10 mouse cellular contexts compared by ENCODE assay signal in the genomic region with DNA sequence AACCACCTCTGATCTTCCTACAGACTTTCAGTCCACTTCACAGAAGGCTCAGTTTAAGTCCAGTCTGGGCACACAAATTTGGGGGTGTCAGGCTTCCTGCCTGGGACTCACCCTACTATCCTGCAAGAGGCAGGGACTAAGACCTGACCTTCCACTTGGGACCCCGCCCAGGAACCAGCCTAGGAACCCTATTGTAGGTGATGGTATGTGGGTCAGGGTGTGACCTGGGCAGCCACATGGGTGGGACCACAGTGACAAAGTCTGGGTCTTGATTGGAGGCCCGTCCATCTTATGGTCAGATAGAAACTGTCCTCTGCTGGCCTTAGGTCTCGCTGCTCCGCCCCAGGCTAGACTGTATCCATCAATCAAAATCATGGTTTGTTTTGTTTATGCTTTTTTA. TPM values are rescaled to one million over a fixed set of nuclear protein-coding genes. Genes with fewer than 3 reads are reported as not detected.
DNase-seq lines count a peak whose midpoint lies in the region; ATAC-seq and TF ChIP-seq lines count a peak whose summit lies in the region.
"Had no signal": no experiment of that assay in that cellular context is flagged by ENCODE, and none has a peak within 500 bp of the region (broad histone marks: within the 10 kb centered on the region; RNA-seq: fewer than 3 reads in every experiment).

No protein-coding gene starts in this region.

- no peak overlapping the region for H3K27ac ChIP-seq in hindbrain, embryonic 10.5 days
- no peak overlapping the region for H3K27ac ChIP-seq in hindbrain, embryonic 11.5 days (ENCODE audit: low read depth, low read length)
- H3K27ac ChIP-seq in bone marrow, adult 2 months (ENCODE audit: control insufficient read depth, insufficient read depth, low read depth, low read length, poor library complexity) = peak overlapping the region; percentile 82
- H3K27ac ChIP-seq in hindbrain, embryonic 13.5 days = no peak overlapping the region
- no peak overlapping the region for H3K27ac ChIP-seq in midbrain, embryonic 13.5 days

- H3K27me3 ChIP-seq in hindbrain, embryonic 10.5 days (ENCODE audit: insufficient read depth, poor library complexity, severe bottlenecking) = peaks cover 56% of the 10 kb centered on the region
- H3K27me3 ChIP-seq in hindbrain, embryonic 11.5 days (ENCODE audit: control insufficient read depth, insufficient read depth, low read length) = no peaks in the 10 kb centered on the region; the same call in 1 of the 2 replicates
- H3K27me3 ChIP-seq in hindbrain, embryonic 13.5 days = no peaks in the 10 kb centered on the region
- H3K27me3 ChIP-seq in midbrain, embryonic 13.5 days = no peaks in the 10 kb centered on the region

- TF ChIP-seq CTCF in bone marrow, adult 2 months (IDR thresholded peaks at IDR 0.05; ENCODE audit: control insufficient read depth, insufficient read depth, low read length) = no peak

- peak overlapping the region; percentile 82; the same call in 1 of the 2 replicates for H3K4me3 ChIP-seq in hindbrain, embryonic 10.5 days
- H3K4me3 ChIP-seq in hindbrain, embryonic 11.5 days (ENCODE audit: low read depth, low read length) = no peak overlapping the region
- peak overlapping the region; percentile 54 for H3K4me3 ChIP-seq in bone marrow, adult 2 months (replicated peaks; ENCODE audit: control insufficient read depth, low read depth, low read length)
- peak overlapping the region; percentile 77 for H3K4me3 ChIP-seq in hindbrain, embryonic 13.5 days
- peak overlapping the region; percentile 83 for H3K4me3 ChIP-seq in midbrain, embryonic 13.5 days (replicated peaks)

- no peaks in the 10 kb centered on the region for H3K36me3 ChIP-seq in hindbrain, embryonic 10.5 days
- no peaks in the 10 kb centered on the region for H3K36me3 ChIP-seq in hindbrain, embryonic 11.5 days (ENCODE audit: control insufficient read depth, insufficient read depth, low read length)
- no peaks in the 10 kb centered on the region for H3K36me3 ChIP-seq in hindbrain, embryonic 13.5 days
- no peaks in the 10 kb centered on the region for H3K36me3 ChIP-seq in midbrain, embryonic 13.5 days

- no peak for DNase-seq in hindbrain, embryonic 10.5 days (ENCODE audit: low spot score)
- DNase-seq in hindbrain, embryonic 11.5 days (ENCODE audit: low spot score) = no peak
- DNase-seq in frontal cortex, adult 2 months (ENCODE audit: extremely low spot score in 1 of 2, low spot score in 1 of 2) = no peak
- no peak for DNase-seq in gastrocnemius, postnatal 25 days
- DNase-seq: kidney, adult 11 months; lung, postnatal 36 days had no signal

- H3K9ac ChIP-seq in hindbrain, embryonic 11.5 days (ENCODE audit: low read depth, low read length) = no peak overlapping the region
- peak overlapping the region; percentile 91 for H3K9ac ChIP-seq in hindbrain, embryonic 13.5 days
- peak overlapping the region; percentile 92 for H3K9ac ChIP-seq in midbrain, embryonic 13.5 days (replicated peaks)

- ATAC-seq in hindbrain, embryonic 11.5 days (ENCODE audit: low FRiP score) = no peak
- no peak for ATAC-seq in hindbrain, embryonic 13.5 days (ENCODE audit: low FRiP score)
- no peak for ATAC-seq in midbrain, embryonic 13.5 days
- no peak for ATAC-seq in megakaryocyte progenitor cell, adult 5-6 weeks (replicated peaks; ENCODE audit: poor library complexity)

- TF ChIP-seq POLR2A in bone marrow, adult 2 months (IDR thresholded peaks at IDR 0.05; ENCODE audit: borderline replicate concordance, control insufficient read depth, low read depth, low read length) = no peak

- 68% methylated on average over 4 of the region's 4 CpGs for WGBS in hindbrain, embryonic 10.5 days
- WGBS in hindbrain, embryonic 11.5 days = 59% methylated on average over 4 of the region's 4 CpGs
- WGBS in bone marrow, adult 2 months = 33% methylated on average over 4 of the region's 4 CpGs
- WGBS in hindbrain, embryonic 13.5 days = 69% methylated on average over 4 of the region's 4 CpGs
- WGBS in midbrain, embryonic 13.5 days = 72% methylated on average over 4 of the region's 4 CpGs

- no peak overlapping the region for H3K4me2 ChIP-seq in hindbrain, embryonic 11.5 days (replicated peaks; ENCODE audit: low read depth, low read length)
- peak overlapping the region; percentile 82 for H3K4me2 ChIP-seq in hindbrain, embryonic 13.5 days
- peak overlapping the region; percentile 81 for H3K4me2 ChIP-seq in midbrain, embryonic 13.5 days (replicated peaks)

- no peaks in the 10 kb centered on the region for H3K9me3 ChIP-seq in hindbrain, embryonic 10.5 days
- no peaks in the 10 kb centered on the region for H3K9me3 ChIP-seq in hindbrain, embryonic 11.5 days (ENCODE audit: control insufficient read depth, low read length)
- H3K9me3 ChIP-seq in hindbrain, embryonic 13.5 days = no peaks in the 10 kb centered on the region
- no peaks in the 10 kb centered on the region for H3K9me3 ChIP-seq in midbrain, embryonic 13.5 days

- H3K4me1 ChIP-seq in hindbrain, embryonic 10.5 days (replicated peaks) = peaks cover 75% of the 10 kb centered on the region
- H3K4me1 ChIP-seq in hindbrain, embryonic 11.5 days (replicated peaks; ENCODE audit: control insufficient read depth, insufficient read depth, low read length) = peaks cover 22% of the 10 kb centered on the region
- H3K4me1 ChIP-seq in bone marrow, adult 2 months (ENCODE audit: control insufficient read depth, insufficient read depth, low read length) = peaks cover 10% of the 10 kb centered on the region; the same call in 1 of the 2 replicates
- H3K4me1 ChIP-seq in hindbrain, embryonic 13.5 days (replicated peaks) = peaks cover 71% of the 10 kb centered on the region
- peaks cover 75% of the 10 kb centered on the region for H3K4me1 ChIP-seq in midbrain, embryonic 13.5 days (replicated peaks)

RNA-seq across cellular contexts. Expression of gene Fcho1, which starts 1.1 kb away (rescaled TPM):
- polyA plus RNA-seq in hindbrain, embryonic 10.5 days (2016; fragmentation: Nextera tagmentation; extraction: Ambion mirVana) = 16.7 and 26.9 TPM in 2 replicates
- polyA plus RNA-seq in hindbrain, embryonic 11.5 days (2014; fragmentation: Nextera tagmentation; extraction: Ambion mirVana) = 13.6 and 15.0 TPM in 2 replicates
- 79.3 and 144 TPM in 2 replicates for polyA plus RNA-seq in bone marrow, adult 2 months (2011; ENCODE audit: insufficient read depth, insufficient read length, low replicate concordance, missing spikeins)
- polyA plus RNA-seq in hindbrain, embryonic 13.5 days (2015; fragmentation: Nextera tagmentation; extraction: Ambion mirVana) = 62.2 and 68.2 TPM in 2 replicates
- polyA plus RNA-seq in midbrain, embryonic 13.5 days (2015; fragmentation: Nextera tagmentation; extraction: Ambion mirVana) = 63.9 and 65.5 TPM in 2 replicates
- polyA plus RNA-seq in frontal cortex, adult 2 months (2012; rRNA removed) = 201 and 208 TPM in 2 replicates
- total RNA-seq in megakaryocyte progenitor cell, adult 5-6 weeks (2015) = 49.8 and 51.5 TPM in 2 replicates
- total RNA-seq in megakaryocyte progenitor cell, adult 5-6 weeks (2017) = 83.6 and 91.1 TPM in 2 replicates
- not detected for total RNA-seq in gastrocnemius, postnatal 25 days (2021)

RNA-seq across cellular contexts. Expression of gene B3gnt3, which starts 22.8 kb away (rescaled TPM):
- polyA plus RNA-seq in hindbrain, embryonic 10.5 days (2016; fragmentation: Nextera tagmentation; extraction: Ambion mirVana) = 0.64 and 1.0 TPM in 2 replicates
- polyA plus RNA-seq in hindbrain, embryonic 11.5 days (2014; fragmentation: Nextera tagmentation; extraction: Ambion mirVana) = 0.36 and 0.45 TPM in 2 replicates
- 1.3 and 2.3 TPM in 2 replicates for polyA plus RNA-seq in bone marrow, adult 2 months (2011; ENCODE audit: insufficient read depth, insufficient read length, low replicate concordance, missing spikeins)
- polyA plus RNA-seq in hindbrain, embryonic 13.5 days (2015; fragmentation: Nextera tagmentation; extraction: Ambion mirVana) = 0.32 and 0.34 TPM in 2 replicates
- 0.28 and 0.31 TPM in 2 replicates for polyA plus RNA-seq in midbrain, embryonic 13.5 days (2015; fragmentation: Nextera tagmentation; extraction: Ambion mirVana)
- 0.71 and 1.0 TPM in 2 replicates for polyA plus RNA-seq in frontal cortex, adult 2 months (2012; rRNA removed)
- total RNA-seq in megakaryocyte progenitor cell, adult 5-6 weeks (2015) = 0.15 and 0.54 TPM in 2 replicates
- 0.12 and 0.34 TPM in 2 replicates for total RNA-seq in megakaryocyte progenitor cell, adult 5-6 weeks (2017)
- 1 to 10 TPM; 1.5 to 3.8 TPM for total RNA-seq in gastrocnemius, postnatal 25 days (2021)

RNA-seq across cellular contexts. Expression of gene Insl3, which starts 35.4 kb away (rescaled TPM):
- polyA plus RNA-seq in hindbrain, embryonic 10.5 days (2016; fragmentation: Nextera tagmentation; extraction: Ambion mirVana) = 0.37 and 0.58 TPM in 2 replicates
- polyA plus RNA-seq in hindbrain, embryonic 11.5 days (2014; fragmentation: Nextera tagmentation; extraction: Ambion mirVana) = 0.35 and 0.37 TPM in 2 replicates
- 10.2 and 16.7 TPM in 2 replicates for polyA plus RNA-seq in bone marrow, adult 2 months (2011; ENCODE audit: insufficient read depth, insufficient read length, low replicate concordance, missing spikeins)
- 0.31 and 0.79 TPM in 2 replicates for polyA plus RNA-seq in hindbrain, embryonic 13.5 days (2015; fragmentation: Nextera tagmentation; extraction: Ambion mirVana)
- polyA plus RNA-seq in midbrain, embryonic 13.5 days (2015; fragmentation: Nextera tagmentation; extraction: Ambion mirVana) = 0.70 and 0.79 TPM in 2 replicates
- 1.4 and 1.8 TPM in 2 replicates for polyA plus RNA-seq in frontal cortex, adult 2 months (2012; rRNA removed)
- total RNA-seq in megakaryocyte progenitor cell, adult 5-6 weeks (2015) = 7.1 and 7.2 TPM in 2 replicates
- 1.2 and 1.8 TPM in 2 replicates for total RNA-seq in megakaryocyte progenitor cell, adult 5-6 weeks (2017)
- 1 to 10 TPM in 1 of 2 experiments, under 1 TPM in 1; 0.49 to 2.7 TPM for total RNA-seq in gastrocnemius, postnatal 25 days (2021)

RNA-seq across cellular contexts. Expression of gene Jak3, which starts 48.3 kb away (rescaled TPM):
- 3.2 and 3.6 TPM in 2 replicates for polyA plus RNA-seq in hindbrain, embryonic 10.5 days (2016; fragmentation: Nextera tagmentation; extraction: Ambion mirVana)
- 0.99 and 1.4 TPM in 2 replicates for polyA plus RNA-seq in hindbrain, embryonic 11.5 days (2014; fragmentation: Nextera tagmentation; extraction: Ambion mirVana)
- polyA plus RNA-seq in bone marrow, adult 2 months (2011; ENCODE audit: insufficient read depth, insufficient read length, low replicate concordance, missing spikeins) = 7.5 and 15.6 TPM in 2 replicates
- polyA plus RNA-seq in hindbrain, embryonic 13.5 days (2015; fragmentation: Nextera tagmentation; extraction: Ambion mirVana) = 3.5 TPM in 2 replicates
- 2.5 and 2.7 TPM in 2 replicates for polyA plus RNA-seq in midbrain, embryonic 13.5 days (2015; fragmentation: Nextera tagmentation; extraction: Ambion mirVana)
- polyA plus RNA-seq in frontal cortex, adult 2 months (2012; rRNA removed) = 5.6 and 5.7 TPM in 2 replicates
- 9.3 and 11.8 TPM in 2 replicates for total RNA-seq in megakaryocyte progenitor cell, adult 5-6 weeks (2015)
- total RNA-seq in megakaryocyte progenitor cell, adult 5-6 weeks (2017) = 7.7 and 9.9 TPM in 2 replicates
- total RNA-seq in gastrocnemius, postnatal 25 days (2021) = 1 to 10 TPM; 1.9 to 3.0 TPM

RNA-seq across cellular contexts. Expression of gene Unc13a, which starts 52.8 kb away (rescaled TPM):
- polyA plus RNA-seq in hindbrain, embryonic 10.5 days (2016; fragmentation: Nextera tagmentation; extraction: Ambion mirVana) = 4.4 and 8.4 TPM in 2 replicates
- polyA plus RNA-seq in hindbrain, embryonic 11.5 days (2014; fragmentation: Nextera tagmentation; extraction: Ambion mirVana) = 7.3 and 9.1 TPM in 2 replicates
- polyA plus RNA-seq in bone marrow, adult 2 months (2011; ENCODE audit: insufficient read depth, insufficient read length, low replicate concordance, missing spikeins) = 0.18 TPM in 1 of 2 replicates, not detected in the other
- polyA plus RNA-seq in hindbrain, embryonic 13.5 days (2015; fragmentation: Nextera tagmentation; extraction: Ambion mirVana) = 18.0 and 18.9 TPM in 2 replicates
- polyA plus RNA-seq in midbrain, embryonic 13.5 days (2015; fragmentation: Nextera tagmentation; extraction: Ambion mirVana) = 17.1 and 18.5 TPM in 2 replicates
- polyA plus RNA-seq in frontal cortex, adult 2 months (2012; rRNA removed) = 172 and 176 TPM in 2 replicates
- total RNA-seq in megakaryocyte progenitor cell, adult 5-6 weeks (2015) = 0.64 and 1.8 TPM in 2 replicates
- total RNA-seq in megakaryocyte progenitor cell, adult 5-6 weeks (2017) = 0.79 and 0.98 TPM in 2 replicates
- total RNA-seq in gastrocnemius, postnatal 25 days (2021) = under 1 TPM in 1 of 2 experiments, not detected in 1; 0.29 TPM
